Mouse (Mus musculus): ENCODE measurements around the gene Nabp1. TPM values are rescaled to one million over a fixed set of nuclear protein-coding genes. Genes with fewer than 3 reads are reported as not detected.

The Nabp1 gene
- polyA plus RNA-seq, 1 experiment from 2014 or later = 8.4 TPM

DNA sequence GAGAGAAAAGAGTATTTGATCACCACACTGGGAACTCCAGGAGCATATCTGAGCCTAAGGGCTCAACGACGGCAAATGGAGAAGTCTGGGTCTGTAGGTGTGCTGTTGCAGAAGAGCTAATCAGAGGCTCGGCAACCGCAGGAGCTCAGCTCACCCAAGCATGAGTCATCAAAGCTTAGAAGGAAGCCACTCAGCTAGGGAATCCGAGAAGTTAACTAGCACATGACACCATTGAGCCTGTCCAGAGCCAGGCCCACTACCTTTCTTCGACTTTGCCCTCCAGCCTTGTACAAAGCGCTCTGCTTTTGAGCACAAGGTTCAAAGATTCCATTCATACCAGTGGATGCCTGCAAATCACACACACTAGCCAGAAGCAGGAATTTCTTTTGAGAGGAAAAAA, 30.9 kb upstream of the Nabp1 start:
- Histone ChIP-seq H3K27me3 (no peaks in the 10 kb centered on the region), H3K36me3 (no peaks in the 10 kb centered on the region), H3K4me3 (no peak overlapping the region), H3K9me3 (no peaks in the 10 kb centered on the region), H3K9ac (replicated peaks) (no peak overlapping the region), H3K27ac (replicated peaks) (no peak overlapping the region), H3K4me2 (replicated peaks) (no peak overlapping the region), H3K4me1 (0 out of 2 replicates have a peak, but pooled peaks cover 2% of the 10 kb centered on the region)
- ATAC-seq (ENCODE audit: low FRiP score, low read depth) = no peak
- 8% methylated on average over 7 of the region's 7 CpGs for WGBS

DNA sequence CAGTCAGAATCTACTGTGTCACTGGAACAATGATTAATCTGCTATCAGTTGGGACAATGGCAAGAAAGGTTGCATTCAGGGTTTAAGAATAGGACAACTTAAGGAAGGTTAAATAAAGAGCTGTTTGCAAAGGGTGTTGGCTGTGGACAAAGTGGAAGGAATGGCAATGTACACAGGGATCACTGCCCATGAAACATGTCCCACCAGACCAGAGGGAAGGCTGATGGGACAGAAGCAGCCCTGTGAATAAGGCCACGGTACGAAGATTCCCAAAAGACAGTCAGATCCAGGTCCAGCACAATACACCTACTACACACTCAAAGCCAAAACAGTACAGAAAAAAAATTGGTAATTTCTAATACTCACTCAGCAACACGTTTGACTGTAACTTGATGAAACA, 30.3 kb upstream of the Nabp1 start:
- 48% methylated on average over 3 of the region's 3 CpGs for WGBS

DNA sequence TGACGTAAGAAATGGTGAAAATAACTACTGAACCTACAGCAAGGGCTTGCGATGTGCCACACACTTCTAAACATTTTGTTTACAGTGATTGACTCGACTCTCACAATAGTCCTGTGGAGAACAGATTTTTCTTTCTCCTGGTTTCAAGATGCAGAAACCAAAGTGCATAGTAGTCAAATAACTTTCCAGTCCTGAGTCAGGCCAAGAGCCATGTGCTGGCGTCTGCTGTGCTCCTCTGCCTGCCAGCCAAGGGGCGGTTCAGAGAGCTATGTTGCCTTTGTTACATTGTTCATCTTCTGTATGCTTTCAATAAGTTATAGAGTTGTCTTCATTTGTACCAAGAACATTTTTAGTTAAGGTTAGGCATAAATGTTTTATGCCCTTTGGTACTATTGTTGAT, 29.2 kb upstream of the Nabp1 start:
- no peak overlapping the region for H3K9ac ChIP-seq (replicated peaks)
- 0 out of 2 replicates have a peak, but pooled peaks cover 2% of the 10 kb centered on the region for H3K4me1 ChIP-seq
- no peaks in the 10 kb centered on the region for H3K36me3 ChIP-seq
- H3K9me3 ChIP-seq = no peaks in the 10 kb centered on the region
- no peak overlapping the region for H3K4me3 ChIP-seq
- H3K4me2 ChIP-seq (replicated peaks) = no peak overlapping the region
- no peak for ATAC-seq (ENCODE audit: low FRiP score, low read depth)
- H3K27ac ChIP-seq (replicated peaks) = no peak overlapping the region
- no peaks in the 10 kb centered on the region for H3K27me3 ChIP-seq
- WGBS = 81% methylated on average over 5 of the region's 5 CpGs

More for the DNA sequence above, 30.3 kb upstream of the Nabp1 start:
- no peaks in the 10 kb centered on the region for H3K27me3 ChIP-seq
- H3K27ac ChIP-seq (replicated peaks) = no peak overlapping the region
- H3K4me2 ChIP-seq (replicated peaks) = no peak overlapping the region
- ATAC-seq (ENCODE audit: low FRiP score, low read depth) = no peak
- no peak overlapping the region for H3K4me3 ChIP-seq
- no peaks in the 10 kb centered on the region for H3K9me3 ChIP-seq
- no peaks in the 10 kb centered on the region for H3K36me3 ChIP-seq
- 0 out of 2 replicates have a peak, but pooled peaks cover 2% of the 10 kb centered on the region for H3K4me1 ChIP-seq
- H3K9ac ChIP-seq (replicated peaks) = no peak overlapping the region

DNA sequence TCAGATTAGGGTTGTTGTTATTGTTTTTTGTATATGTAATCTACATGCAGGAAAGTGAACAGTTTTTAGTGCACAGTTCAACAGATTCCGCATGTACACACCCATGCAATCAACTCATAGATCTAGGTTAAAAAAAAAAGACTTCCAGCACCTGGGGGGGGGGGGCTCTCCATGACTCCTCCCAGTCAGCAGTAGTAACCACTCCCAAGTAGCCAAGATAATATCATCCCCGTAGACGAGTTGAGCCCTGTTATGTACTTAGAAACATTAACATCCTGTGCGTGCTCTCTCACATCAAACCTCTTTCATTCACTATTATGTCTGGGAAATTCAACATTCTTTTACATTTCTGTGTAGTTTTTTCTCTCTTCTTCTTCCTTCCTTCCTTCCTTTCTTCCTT, 28.0 kb upstream of the Nabp1 start:
- 91% methylated on average over 4 of the region's 4 CpGs for WGBS
- no peak overlapping the region for H3K9ac ChIP-seq (replicated peaks)
- no peak overlapping the region for H3K4me3 ChIP-seq

DNA sequence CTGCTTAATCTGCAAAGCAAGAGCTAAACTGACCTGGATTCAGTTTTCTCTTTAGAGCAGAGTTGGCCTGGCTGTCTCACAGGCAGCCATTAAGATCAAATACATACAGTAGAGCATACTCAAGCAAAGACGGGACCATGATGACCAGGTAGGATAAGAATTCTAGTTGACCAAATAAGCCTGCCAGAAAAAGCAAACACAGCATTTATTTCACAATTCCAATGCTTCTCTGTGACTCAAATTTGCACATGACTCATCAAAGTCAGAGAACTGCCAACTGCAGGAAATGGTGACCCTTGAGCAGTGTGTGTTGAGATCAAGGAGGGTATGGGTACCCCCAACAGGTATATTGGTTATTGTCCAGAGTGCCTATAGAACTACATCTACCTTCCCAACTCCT, 27.4 kb upstream of the Nabp1 start:
- Histone ChIP-seq H3K4me2 (replicated peaks) (no peak overlapping the region), H3K9ac (replicated peaks) (no peak overlapping the region), H3K27ac (replicated peaks) (no peak overlapping the region), H3K27me3 (no peaks in the 10 kb centered on the region), H3K36me3 (no peaks in the 10 kb centered on the region), H3K4me1 (0 out of 2 replicates have a peak, but pooled peaks cover 2% of the 10 kb centered on the region), H3K4me3 (no peak overlapping the region), H3K9me3 (no peaks in the 10 kb centered on the region)
- 72% methylated on average over 1 of the region's 1 CpGs for whole genome bisulfite sequencing
- ATAC-seq (ENCODE audit: low FRiP score, low read depth) = no peak

More for the DNA sequence above, 28.0 kb upstream of the Nabp1 start:
- ATAC-seq (ENCODE audit: low FRiP score, low read depth) = no peak
- no peaks in the 10 kb centered on the region for H3K36me3 ChIP-seq
- no peaks in the 10 kb centered on the region for H3K9me3 ChIP-seq
- H3K27me3 ChIP-seq = no peaks in the 10 kb centered on the region
- H3K4me2 ChIP-seq (replicated peaks) = no peak overlapping the region
- 0 out of 2 replicates have a peak, but pooled peaks cover 2% of the 10 kb centered on the region for H3K4me1 ChIP-seq
- H3K27ac ChIP-seq (replicated peaks) = no peak overlapping the region

DNA sequence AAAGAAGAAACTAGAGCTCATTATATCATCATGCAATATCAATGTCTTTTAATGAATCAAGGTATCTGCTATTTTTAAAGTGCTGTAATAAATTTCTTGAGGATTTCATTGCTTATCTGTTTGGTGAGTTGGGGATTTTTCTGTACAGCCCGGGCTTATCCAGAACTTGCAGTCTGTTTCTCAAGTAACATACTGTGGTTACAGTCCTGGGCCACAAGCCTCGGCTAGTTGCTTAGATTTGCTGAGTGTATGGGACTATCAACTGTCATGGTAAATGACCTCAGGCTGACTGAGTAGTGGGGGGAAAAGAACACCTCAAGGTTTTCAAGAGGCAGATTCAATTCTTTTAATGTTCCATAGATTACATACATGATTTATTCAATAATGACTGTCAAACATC, 24.8 kb upstream of the Nabp1 start:
- no peak for ATAC-seq (ENCODE audit: low FRiP score, low read depth)
- H3K9me3 ChIP-seq = no peaks in the 10 kb centered on the region
- WGBS = 88% methylated on average over 2 of the region's 2 CpGs

DNA sequence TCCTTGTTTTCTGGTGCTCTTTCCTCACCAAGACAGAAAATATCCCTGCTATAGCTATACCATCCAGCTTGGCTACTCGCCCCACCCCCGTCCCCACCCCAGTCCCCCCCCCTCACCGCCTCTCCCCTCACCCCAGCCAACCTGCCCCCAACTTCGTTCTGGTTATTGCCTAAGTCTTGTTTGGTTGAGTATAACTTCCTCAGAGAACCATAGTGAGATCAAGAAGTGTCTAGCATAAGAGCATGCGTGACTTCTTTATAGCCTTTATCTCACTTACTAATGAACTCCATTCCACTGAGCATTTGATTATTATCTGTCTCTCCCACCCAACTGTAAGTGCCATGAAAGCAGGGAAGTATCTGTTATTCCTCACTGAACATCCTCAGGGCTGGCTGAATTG, 24.1 kb upstream of the Nabp1 start:
- H3K9me3 ChIP-seq = no peaks in the 10 kb centered on the region
- no peak overlapping the region for H3K9ac ChIP-seq (replicated peaks)
- no peak for ATAC-seq (ENCODE audit: low FRiP score, low read depth)
- WGBS = 90% methylated on average over 5 of the region's 5 CpGs
- H3K27me3 ChIP-seq = no peaks in the 10 kb centered on the region
- no peaks in the 10 kb centered on the region for H3K36me3 ChIP-seq
- H3K4me3 ChIP-seq = no peak overlapping the region
- no peak overlapping the region for H3K4me2 ChIP-seq (replicated peaks)
- no peaks in the 10 kb centered on the region for H3K4me1 ChIP-seq
- H3K27ac ChIP-seq (replicated peaks) = no peak overlapping the region

More for the DNA sequence above, 24.8 kb upstream of the Nabp1 start:
- H3K27ac ChIP-seq (replicated peaks) = no peak overlapping the region
- no peak overlapping the region for H3K4me2 ChIP-seq (replicated peaks)
- H3K9ac ChIP-seq (replicated peaks) = no peak overlapping the region
- H3K4me3 ChIP-seq = no peak overlapping the region
- H3K4me1 ChIP-seq = no peaks in the 10 kb centered on the region
- H3K36me3 ChIP-seq = no peaks in the 10 kb centered on the region
- no peaks in the 10 kb centered on the region for H3K27me3 ChIP-seq

DNA sequence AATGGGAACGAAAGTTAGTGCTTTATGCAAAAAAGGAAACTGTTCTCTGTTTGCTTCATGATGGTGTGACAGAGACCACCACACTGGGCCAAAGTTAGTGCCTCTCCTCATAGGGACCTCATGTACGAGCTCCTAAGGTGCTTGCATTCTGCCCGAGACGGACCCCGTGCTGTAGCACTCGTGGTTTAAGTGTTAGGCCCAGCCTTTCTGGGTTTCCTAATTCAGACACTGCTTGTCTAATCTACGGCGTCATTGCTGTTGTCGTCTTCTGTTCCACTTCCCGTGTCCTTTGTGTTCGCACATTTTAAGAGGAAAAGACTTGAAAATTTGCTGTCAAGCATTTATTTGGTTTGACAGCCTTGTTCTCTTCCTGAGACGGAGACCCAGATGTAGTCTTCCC, 23.0 kb upstream of the Nabp1 start:
- no peaks in the 10 kb centered on the region for H3K9me3 ChIP-seq
- no peak overlapping the region for H3K4me3 ChIP-seq
- H3K27ac ChIP-seq (replicated peaks) = no peak overlapping the region
- 83% methylated on average over 12 of the region's 12 CpGs for WGBS
- H3K4me1 ChIP-seq = no peaks in the 10 kb centered on the region
- H3K4me2 ChIP-seq (replicated peaks) = no peak overlapping the region
- no peaks in the 10 kb centered on the region for H3K27me3 ChIP-seq
- H3K36me3 ChIP-seq = no peaks in the 10 kb centered on the region
- no peak overlapping the region for H3K9ac ChIP-seq (replicated peaks)
- ATAC-seq (ENCODE audit: low FRiP score, low read depth) = no peak

DNA sequence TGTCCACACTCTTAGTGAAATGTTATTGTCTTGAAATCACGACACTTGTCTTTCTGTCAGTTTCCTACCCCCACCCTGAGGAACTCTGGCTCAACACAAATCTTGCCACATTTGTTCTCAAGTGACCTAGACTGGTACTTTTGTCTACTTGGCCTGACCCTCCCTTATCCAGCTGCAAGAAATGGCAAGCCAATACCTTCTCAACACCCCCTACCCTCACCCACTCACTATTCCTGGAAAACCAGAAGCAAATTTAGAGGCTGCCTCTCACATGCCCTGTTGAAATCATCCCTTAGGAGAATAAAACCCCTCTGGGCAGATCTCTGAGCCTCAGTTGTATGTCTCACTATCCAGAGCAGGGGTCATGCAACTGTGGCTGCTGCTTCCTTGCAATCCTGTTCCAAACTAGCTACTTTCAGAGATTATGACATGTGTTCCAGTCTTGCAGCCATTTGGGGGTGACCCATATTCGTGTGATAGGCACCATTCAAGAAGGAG, 20.4 kb upstream of the Nabp1 start:
- 76% methylated on average over 2 of the region's 2 CpGs for WGBS
- ATAC-seq (ENCODE audit: low FRiP score, low read depth) = no peak

DNA sequence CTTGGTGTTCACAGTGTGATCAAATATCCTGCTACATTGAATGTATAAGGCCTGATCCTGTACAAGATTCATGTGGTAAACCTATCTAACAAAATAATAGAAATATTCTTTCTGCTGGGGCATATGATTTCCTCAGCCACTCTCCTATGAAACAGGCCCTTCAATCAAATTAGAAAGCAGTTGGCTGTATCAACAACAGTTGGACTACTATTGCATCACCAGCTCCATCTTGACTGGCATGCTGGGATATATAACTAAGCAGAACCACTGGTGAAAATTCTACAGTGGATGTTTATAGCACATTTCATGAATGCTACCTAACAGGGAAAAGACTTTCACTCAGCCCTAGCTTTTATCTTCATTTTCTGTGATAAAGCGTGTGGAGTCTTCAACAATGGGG, 17.9 kb upstream of the Nabp1 start:
- Histone ChIP-seq H3K4me3 (no peak overlapping the region), H3K36me3 (no peaks in the 10 kb centered on the region), H3K4me1 (no peaks in the 10 kb centered on the region), H3K9ac (replicated peaks) (no peak overlapping the region), H3K27me3 (no peaks in the 10 kb centered on the region), H3K9me3 (no peaks in the 10 kb centered on the region), H3K4me2 (replicated peaks) (no peak overlapping the region), H3K27ac (replicated peaks) (no peak overlapping the region)
- ATAC-seq (ENCODE audit: low FRiP score, low read depth) = no peak
- WGBS = 89% methylated on average over 1 of the region's 1 CpGs

More for the DNA sequence above, 20.4 kb upstream of the Nabp1 start:
- no peak overlapping the region for H3K4me3 ChIP-seq
- no peak overlapping the region for H3K4me2 ChIP-seq (replicated peaks)
- no peak overlapping the region for H3K9ac ChIP-seq (replicated peaks)
- no peaks in the 10 kb centered on the region for H3K36me3 ChIP-seq
- H3K9me3 ChIP-seq = no peaks in the 10 kb centered on the region
- H3K27me3 ChIP-seq = no peaks in the 10 kb centered on the region
- no peaks in the 10 kb centered on the region for H3K4me1 ChIP-seq
- no peak overlapping the region for H3K27ac ChIP-seq (replicated peaks)

DNA sequence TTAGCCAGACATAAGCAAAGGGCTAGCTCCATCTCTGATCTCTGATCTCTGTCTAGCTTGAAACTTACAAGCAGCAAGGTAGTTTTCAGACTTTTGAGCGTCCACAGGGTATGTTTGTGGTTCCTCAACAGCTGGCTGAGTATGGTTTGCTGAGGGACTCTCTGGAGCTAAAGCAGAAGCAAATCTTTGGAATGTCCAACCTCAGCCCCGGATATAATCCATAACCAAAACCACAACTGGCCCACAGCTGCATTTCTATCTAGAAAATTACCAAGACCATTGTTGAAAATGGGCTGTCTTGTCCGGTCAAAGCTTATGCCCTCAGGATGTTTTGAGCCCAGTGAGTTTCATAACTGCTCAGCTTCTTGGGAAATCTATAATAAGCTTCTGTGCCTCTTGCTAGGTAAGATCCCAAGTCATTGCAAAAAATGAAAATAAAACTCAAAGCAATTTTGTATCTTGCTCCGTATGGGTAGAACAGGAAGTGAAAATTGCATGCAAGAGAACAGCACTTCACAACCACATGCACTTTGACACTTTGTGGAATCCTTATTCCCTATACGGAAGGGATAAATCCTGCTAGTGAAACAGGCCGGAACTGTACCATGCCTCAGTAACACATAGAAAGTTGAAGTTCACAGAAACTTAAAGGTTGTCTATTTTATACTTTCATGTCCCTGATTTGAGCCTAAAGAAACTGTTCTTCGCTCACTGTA, 15.5 kb upstream of the Nabp1 start:
- Histone ChIP-seq H3K27ac (replicated peaks) (no peak overlapping the region), H3K27me3 (no peaks in the 10 kb centered on the region), H3K36me3 (no peaks in the 10 kb centered on the region), H3K4me2 (replicated peaks) (no peak overlapping the region), H3K4me3 (no peak overlapping the region), H3K9ac (replicated peaks) (no peak overlapping the region), H3K4me1 (no peaks in the 10 kb centered on the region), H3K9me3 (no peaks in the 10 kb centered on the region)
- WGBS = 89% methylated on average over 7 of the region's 7 CpGs
- no peak for ATAC-seq (ENCODE audit: low FRiP score, low read depth)

DNA sequence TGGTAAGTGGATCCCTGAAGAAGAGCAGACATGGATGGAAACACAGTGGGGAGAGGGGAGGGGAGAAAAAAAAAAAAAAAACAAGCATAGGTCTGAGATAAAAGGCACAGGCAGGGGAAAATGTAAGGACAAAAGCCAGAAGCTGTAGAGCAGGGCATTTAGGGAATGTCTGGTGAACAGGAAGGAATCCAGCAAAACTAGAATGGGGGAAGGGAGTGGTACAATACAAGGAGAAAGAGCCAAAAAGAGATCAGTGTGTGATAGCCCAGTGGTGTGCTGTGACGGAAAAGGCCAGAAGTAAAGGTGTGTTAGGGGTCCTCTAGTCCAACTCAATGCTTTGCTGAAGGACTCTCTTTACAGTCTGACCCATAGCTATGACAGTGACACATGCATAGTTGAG, 8.1 kb upstream of the Nabp1 start:
- WGBS = 74% methylated on average over 1 of the region's 1 CpGs

DNA sequence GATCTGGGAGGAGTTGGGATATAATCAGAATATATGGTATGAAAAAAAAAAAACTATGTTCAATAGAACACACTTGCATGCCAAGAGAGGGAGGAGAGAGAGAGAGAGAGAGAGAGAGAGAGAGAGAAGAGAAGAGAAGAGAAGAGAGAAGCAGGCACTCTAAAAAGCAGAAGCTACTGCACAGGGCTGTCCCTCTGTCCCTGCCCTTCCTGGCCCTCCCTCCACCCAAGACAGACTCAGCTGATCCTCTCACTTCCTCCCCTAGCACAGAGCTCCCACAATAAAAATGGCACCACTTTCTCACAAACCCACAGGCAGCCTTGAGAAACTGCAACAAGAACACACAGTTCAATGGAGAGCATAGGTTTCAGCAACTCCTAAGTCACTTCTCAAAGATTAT, 2.2 kb upstream of the Nabp1 start:
- H3K36me3 ChIP-seq = no peaks in the 10 kb centered on the region
- H3K4me2 ChIP-seq (replicated peaks) = no peak overlapping the region
- H3K4me1 ChIP-seq = 0 out of 2 replicates have a peak, but pooled peaks cover 5% of the 10 kb centered on the region
- no peak overlapping the region for H3K9ac ChIP-seq (replicated peaks)
- peaks cover 4% of the 10 kb centered on the region; the same call in 1 of the 2 replicates for H3K27me3 ChIP-seq
- ATAC-seq (ENCODE audit: low FRiP score, low read depth) = no peak
- no peak overlapping the region for H3K4me3 ChIP-seq
- no peak overlapping the region for H3K27ac ChIP-seq (replicated peaks)
- no peaks in the 10 kb centered on the region for H3K9me3 ChIP-seq

More for the DNA sequence above, 8.1 kb upstream of the Nabp1 start:
- H3K4me2 ChIP-seq (replicated peaks) = no peak overlapping the region
- no peak overlapping the region for H3K4me3 ChIP-seq
- no peak overlapping the region for H3K9ac ChIP-seq (replicated peaks)
- no peak for ATAC-seq (ENCODE audit: low FRiP score, low read depth)
- no peaks in the 10 kb centered on the region for H3K9me3 ChIP-seq
- no peaks in the 10 kb centered on the region for H3K36me3 ChIP-seq
- no peaks in the 10 kb centered on the region for H3K4me1 ChIP-seq
- H3K27me3 ChIP-seq = no peaks in the 10 kb centered on the region
- H3K27ac ChIP-seq (replicated peaks) = no peak overlapping the region
